Mouse (Mus musculus): ENCODE measurements around the gene Dusp10.

DNA sequence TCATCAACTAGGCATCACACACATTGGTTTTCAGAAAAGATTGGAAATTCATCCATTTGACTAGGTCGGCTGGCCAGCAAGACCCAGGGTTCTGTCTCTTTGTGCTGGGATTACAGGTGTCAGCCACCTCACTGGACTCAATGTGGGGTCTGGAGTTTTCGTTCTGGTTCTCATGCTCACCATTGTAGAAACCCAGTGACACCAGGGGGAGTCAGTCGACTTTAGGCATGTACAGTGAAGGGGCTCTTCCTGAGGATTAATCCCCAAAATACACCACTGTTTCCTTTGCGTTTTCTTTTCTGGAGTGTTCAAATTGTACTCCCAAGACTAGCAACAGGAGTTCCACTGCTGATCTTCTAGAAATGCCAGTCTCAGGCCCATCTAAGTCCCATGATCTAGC, 47.8 kb upstream of the Dusp10 start:
- TF ChIP-seq POLR2A (IDR thresholded peaks at IDR 0.05; ENCODE audit: insufficient read depth, low read depth, low read length) (no peak), EP300 (IDR thresholded peaks at IDR 0.05; ENCODE audit: insufficient read depth, low read depth, low read length) (no peak)
